Mouse (Mus musculus) cortical plate, adult 2 months (tissue): Measurements from ENCODE around the gene Rasa1.

ENCODE experiments used
- CTCF ChIP-seq: fragments of 200-500 bp; IDR thresholded peaks from 2 replicates; pipeline ENCODE4 v1.5.1; 2011; ENCODE audit warnings: mild to moderate bottlenecking, control low read depth, low read length; ENCODE audit not compliant: insufficient read depth; ENCODE audit errors: extremely low read depth
- POLR2A ChIP-seq: fragments of 200-500 bp; IDR thresholded peaks from 2 replicates; pipeline ENCODE4 v1.6.1; 2011; ENCODE audit warnings: mild to moderate bottlenecking, low read length, control low read depth; ENCODE audit not compliant: insufficient read depth; ENCODE audit errors: extremely low read depth

GRCm38 (mm10) chr13:85189644-85190121, 99.2 kb downstream of the Rasa1 start:
- TF ChIP-seq CTCF (no peak), POLR2A (no peak)
